Comparison of ENCODE assay signal across 17 mouse cellular contexts in the genomic region with DNA sequence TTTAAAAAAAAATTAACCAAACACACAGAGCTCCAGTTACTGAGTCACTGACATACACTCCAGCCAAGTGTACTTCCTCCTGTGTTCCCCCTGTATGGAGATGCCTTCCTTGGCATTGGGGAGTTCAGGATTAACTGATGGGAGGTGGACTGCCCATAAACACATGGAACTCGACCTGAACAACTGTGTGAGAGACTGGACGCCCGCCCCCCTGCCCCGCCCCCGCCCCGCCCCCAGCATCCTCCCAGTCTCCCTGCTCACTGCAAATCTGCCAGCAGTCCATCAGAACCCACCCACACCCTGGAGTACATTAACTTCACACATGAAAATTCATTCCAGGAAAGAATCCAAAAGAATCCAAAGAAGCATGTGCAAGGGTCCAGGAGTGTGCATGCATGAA. TPM values are rescaled to one million over a fixed set of nuclear protein-coding genes. Genes with fewer than 3 reads are reported as not detected.
DNase-seq lines count a peak whose midpoint lies in the region; ATAC-seq and TF ChIP-seq lines count a peak whose summit lies in the region.
"Had no signal": no experiment of that assay in that cellular context is flagged by ENCODE, and none has a peak within 500 bp of the region (broad histone marks: within the 10 kb centered on the region; RNA-seq: fewer than 3 reads in every experiment).

No protein-coding gene starts in this region.

- WGBS in lung, embryonic 14.5 days, result 7% methylated on average over 6 of the region's 6 CpGs
- 36% methylated on average over 6 of the region's 6 CpGs for WGBS in lung, adult 2 months
- 10% methylated on average over 6 of the region's 6 CpGs for WGBS in kidney, adult 2 months
- WGBS in stomach, embryonic 16.5 days, result 13% methylated on average over 6 of the region's 6 CpGs
- WGBS in liver, embryonic 11.5 days, result 9% methylated on average over 6 of the region's 6 CpGs

- no peak overlapping the region for H3K4me2 ChIP-seq in lung, embryonic 14.5 days
- no peak overlapping the region for H3K4me2 ChIP-seq in stomach, embryonic 16.5 days (ENCODE audit: low read depth, low read length)
- H3K4me2 ChIP-seq in liver, embryonic 11.5 days, result no peak overlapping the region
- H3K4me2 ChIP-seq: embryonic facial prominence, embryonic 13.5 days; hindbrain, embryonic 12.5 days; limb, embryonic 15.5 days had no signal

- peak; percentile 36 for DNase-seq in lung, embryonic 14.5 days
- no peak for DNase-seq in lung, adult 2 months
- DNase-seq in kidney, adult 2 months, result peak; percentile 83
- peak; percentile 24 to 74 for DNase-seq in kidney, postnatal 25 days
- no peak for DNase-seq in left cerebral cortex, adult 9 months (ENCODE audit: low spot score in 2 of 2)
- DNase-seq in left cerebral cortex, adult 18-20 months (ENCODE audit: low spot score in 2 of 2), result no peak
- no peak for DNase-seq in liver, embryonic 11.5 days (ENCODE audit: low spot score)
- DNase-seq: cerebellum, adult 11 months; heart, adult 11 months; lung, postnatal 10 days had no signal

- no peak for TF ChIP-seq POLR2A in lung, adult 2 months (IDR thresholded peaks at IDR 0.05; ENCODE audit: borderline replicate concordance, extremely low read depth, low read depth, low read length)
- TF ChIP-seq POLR2A in kidney, adult 2 months (IDR thresholded peaks at IDR 0.05; ENCODE audit: low read depth, low read length), result no peak

- no peak overlapping the region for H3K4me3 ChIP-seq in lung, embryonic 14.5 days (ENCODE audit: low read depth, low read length)
- H3K4me3 ChIP-seq in lung, adult 2 months (replicated peaks; ENCODE audit: extremely low read depth, low read depth, low read length), result no peak overlapping the region
- no peak overlapping the region for H3K4me3 ChIP-seq in kidney, adult 2 months (ENCODE audit: insufficient read depth, low read depth, low read length)
- no peak overlapping the region for H3K4me3 ChIP-seq in stomach, embryonic 16.5 days (replicated peaks; ENCODE audit: low read length)
- no peak overlapping the region for H3K4me3 ChIP-seq in liver, embryonic 11.5 days (ENCODE audit: low read depth, low read length)
- H3K4me3 ChIP-seq: embryonic facial prominence, embryonic 13.5 days; forebrain, embryonic 10.5 days; hindbrain, embryonic 12.5 days; limb, embryonic 15.5 days had no signal

- TF ChIP-seq CTCF in lung, embryonic 14.5 days (IDR thresholded peaks at IDR 0.05; ENCODE audit: low read depth), result no peak
- no peak for TF ChIP-seq CTCF in lung, adult 2 months (IDR thresholded peaks at IDR 0.05; ENCODE audit: insufficient read depth, low read length)
- TF ChIP-seq CTCF in kidney, adult 2 months (conservative IDR thresholded peaks at IDR 0.05; ENCODE audit: insufficient read depth, insufficient read length, low read depth, low read length), result no peak

- H3K27me3 ChIP-seq in lung, embryonic 14.5 days (ENCODE audit: insufficient read depth, low read length), result no peaks in the 10 kb centered on the region
- H3K27me3 ChIP-seq in kidney, adult 2 months (replicated peaks; ENCODE audit: control insufficient read depth, insufficient read depth, low read length), result no peaks in the 10 kb centered on the region
- no peaks in the 10 kb centered on the region for H3K27me3 ChIP-seq in stomach, embryonic 16.5 days (ENCODE audit: control insufficient read depth, insufficient read depth, low read length)
- H3K27me3 ChIP-seq in liver, embryonic 11.5 days (replicated peaks; ENCODE audit: control insufficient read depth, insufficient read depth, low read length), result no peaks in the 10 kb centered on the region
- H3K27me3 ChIP-seq: embryonic facial prominence, embryonic 13.5 days; hindbrain, embryonic 12.5 days; limb, embryonic 15.5 days had no signal

- peak; percentile 50; the same call in 1 of the 2 replicates for ATAC-seq in lung, embryonic 14.5 days (ENCODE audit: insufficient read depth)
- ATAC-seq in stomach, embryonic 16.5 days (ENCODE audit: insufficient read depth, low FRiP score), result peak; percentile 62; the same call in 1 of the 2 replicates
- ATAC-seq in liver, embryonic 11.5 days (replicated peaks; ENCODE audit: low FRiP score), result no peak

- H3K9ac ChIP-seq in lung, embryonic 14.5 days, result no peak overlapping the region
- H3K9ac ChIP-seq in stomach, embryonic 16.5 days (ENCODE audit: low read length), result no peak overlapping the region
- no peak overlapping the region for H3K9ac ChIP-seq in liver, embryonic 11.5 days (ENCODE audit: low read depth, low read length)
- H3K9ac ChIP-seq: embryonic facial prominence, embryonic 13.5 days; hindbrain, embryonic 12.5 days; limb, embryonic 15.5 days had no signal

- H3K9me3 ChIP-seq in lung, embryonic 14.5 days (ENCODE audit: low read depth, low read length), result no peaks in the 10 kb centered on the region
- no peaks in the 10 kb centered on the region for H3K9me3 ChIP-seq in stomach, embryonic 16.5 days (replicated peaks; ENCODE audit: control insufficient read depth, low read length)
- no peaks in the 10 kb centered on the region for H3K9me3 ChIP-seq in liver, embryonic 11.5 days (ENCODE audit: control insufficient read depth, low read length)
- H3K9me3 ChIP-seq: embryonic facial prominence, embryonic 13.5 days; forebrain, embryonic 10.5 days; hindbrain, embryonic 12.5 days; limb, embryonic 15.5 days had no signal

- H3K4me1 ChIP-seq in lung, embryonic 14.5 days (ENCODE audit: insufficient read depth), result no peaks in the 10 kb centered on the region
- H3K4me1 ChIP-seq in lung, adult 2 months (ENCODE audit: control insufficient read depth, insufficient read depth, low read length), result no peaks in the 10 kb centered on the region
- H3K4me1 ChIP-seq in kidney, adult 2 months (ENCODE audit: control insufficient read depth, insufficient read depth, low read length), result peaks cover 34% of the 10 kb centered on the region
- H3K4me1 ChIP-seq in stomach, embryonic 16.5 days (ENCODE audit: control insufficient read depth, insufficient read depth, low read length), result no peaks in the 10 kb centered on the region
- H3K4me1 ChIP-seq in liver, embryonic 11.5 days (replicated peaks; ENCODE audit: control insufficient read depth, insufficient read depth, low read length), result no peaks in the 10 kb centered on the region
- H3K4me1 ChIP-seq: embryonic facial prominence, embryonic 13.5 days; hindbrain, embryonic 12.5 days had no signal

- no peak overlapping the region for H3K27ac ChIP-seq in lung, embryonic 14.5 days (ENCODE audit: low read depth)
- peak overlapping the region; percentile 49; the same call in 1 of the 2 replicates for H3K27ac ChIP-seq in kidney, adult 2 months (ENCODE audit: insufficient read depth, low read depth, low read length)
- H3K27ac ChIP-seq in stomach, embryonic 16.5 days (ENCODE audit: low read length), result no peak overlapping the region; the same call in 1 of the 2 replicates
- no peak overlapping the region for H3K27ac ChIP-seq in liver, embryonic 11.5 days (ENCODE audit: low read depth, low read length)
- H3K27ac ChIP-seq: embryonic facial prominence, embryonic 13.5 days; forebrain, embryonic 10.5 days; hindbrain, embryonic 12.5 days; limb, embryonic 15.5 days had no signal

- H3K36me3 ChIP-seq in lung, embryonic 14.5 days (ENCODE audit: insufficient read depth), result no peaks in the 10 kb centered on the region
- H3K36me3 ChIP-seq in kidney, adult 2 months (ENCODE audit: control insufficient read depth, insufficient read depth, low read length), result no peaks in the 10 kb centered on the region
- H3K36me3 ChIP-seq in stomach, embryonic 16.5 days (ENCODE audit: control insufficient read depth, insufficient read depth, low read length), result no peaks in the 10 kb centered on the region
- no peaks in the 10 kb centered on the region for H3K36me3 ChIP-seq in liver, embryonic 11.5 days (ENCODE audit: control insufficient read depth, insufficient read depth, low read length)
- H3K36me3 ChIP-seq: embryonic facial prominence, embryonic 13.5 days; forebrain, embryonic 10.5 days; hindbrain, embryonic 12.5 days; limb, embryonic 15.5 days had no signal

RNA-seq across cellular contexts. Expression of gene Txk, which starts 39.2 kb away (rescaled TPM):
- polyA plus RNA-seq in lung, embryonic 14.5 days (2014; fragmentation: Nextera tagmentation; extraction: Ambion mirVana), result 0.08 TPM in 1 of 2 replicates, not detected in the other
- 0.43 and 0.75 TPM in 2 replicates for polyA plus RNA-seq in lung, adult 2 months (2012; rRNA removed)
- polyA plus RNA-seq in kidney, adult 2 months (2012; rRNA removed), result 0.29 and 0.88 TPM in 2 replicates
- 0.26 and 0.34 TPM in 2 replicates for polyA plus RNA-seq in stomach, embryonic 16.5 days (2015; fragmentation: Nextera tagmentation; extraction: Ambion mirVana)
- total RNA-seq in left cerebral cortex, adult 18-20 months (2021), result under 1 TPM; 0.19 to 0.35 TPM
- polyA plus RNA-seq in liver, embryonic 11.5 days (2014; fragmentation: Nextera tagmentation; extraction: Ambion mirVana), result not detected in 2 replicates
- total RNA-seq: layer of hippocampus, adult 18-20 months had no signal
- polyA plus RNA-seq: forebrain, embryonic 10.5 days; heart, postnatal 0 days; hindbrain, embryonic 12.5 days had no signal

Comparison
In these comparisons a context has a peak if more than half of its experiments do, and no peak if none do; other contexts are left out.
1. DNase-seq: peak in lung, embryonic 14.5 days (single experiment), kidney, adult 2 months (single experiment) and kidney, postnatal 25 days (2 of 2); none in lung, adult 2 months (single experiment), left cerebral cortex, adult 9 months (0 of 2), left cerebral cortex, adult 18-20 months (0 of 2) and liver, embryonic 11.5 days (single experiment).